ENCODE assay signal across 21 mouse cellular contexts in genomic region chr8:86749842-86750241, GRCm38 (mm10).
"Had no signal": no experiment of that assay in that cellular context is flagged by ENCODE, and none has a peak within 500 bp of the region (broad histone marks: within the 10 kb centered on the region; RNA-seq: fewer than 3 reads in every experiment).

No protein-coding gene starts in this region.

- DNase-seq: gastrocnemius, adult 2 months; gastrocnemius, postnatal 10 days; gastrocnemius, postnatal 25 days; heart, adult 2 months; heart, postnatal 10 days; heart, postnatal 4 days; kidney, adult 18-20 months; kidney, adult 8-10 months; kidney, postnatal 10 days; kidney, postnatal 25 days; kidney, postnatal 4 days; liver had no signal

- H3K27ac ChIP-seq: gastrocnemius, adult 2 months; heart, adult 2 months; hindbrain, embryonic 10.5 days; hindbrain, embryonic 12.5 days; hindbrain, embryonic 14.5 days; intestine, embryonic 15.5 days; layer of hippocampus, adult 2 months; left cerebral cortex, adult 2 months; limb, embryonic 10.5 days; limb, embryonic 12.5 days had no signal

- H3K4me3 ChIP-seq: gastrocnemius, adult 2 months; heart, adult 2 months; heart, embryonic 12.5 days; hindbrain, embryonic 10.5 days; hindbrain, embryonic 12.5 days; intestine, embryonic 15.5 days; layer of hippocampus, adult 2 months; left cerebral cortex, adult 2 months; limb, embryonic 10.5 days; limb, embryonic 12.5 days had no signal

- H3K4me1 ChIP-seq: heart, embryonic 12.5 days had no signal
